Mouse (Mus musculus): Measurements from ENCODE around the gene Dmtf1. TPM values are rescaled to one million over a fixed set of nuclear protein-coding genes. Genes with fewer than 3 reads are reported as not detected.
A peak's percentile ranks its signal among the peaks of the same experiment; 100 is the strongest.

Dmtf1 gene
- polyA plus RNA-seq, 1 experiment from 2014 or later, result 32.9 TPM

DNA sequence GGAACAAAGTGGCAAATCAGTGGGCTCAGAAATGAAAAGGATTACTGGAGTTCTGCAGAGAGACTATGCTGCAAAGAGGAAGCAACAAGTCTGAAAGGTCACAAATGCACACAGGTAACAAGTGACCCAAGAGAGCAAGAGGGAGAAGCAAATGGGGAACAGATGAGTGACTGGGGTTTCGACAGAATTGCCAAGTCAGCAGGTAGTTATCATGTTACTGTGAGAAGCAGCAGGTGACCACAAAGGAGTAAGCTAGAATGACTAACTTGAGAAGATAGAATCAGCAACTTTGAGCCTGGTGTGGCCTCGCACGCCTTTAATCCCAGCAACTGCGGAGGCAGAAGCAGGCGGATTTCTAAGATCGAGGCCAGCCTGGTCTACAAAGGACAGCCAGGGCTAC lies 19.2 kb downstream of the Dmtf1 start:
- no peaks in the 10 kb centered on the region for H3K36me3 ChIP-seq
- H3K4me3 ChIP-seq (replicated peaks), result no peak overlapping the region
- H3K27ac ChIP-seq, result no peak overlapping the region
- no peaks in the 10 kb centered on the region for H3K9me3 ChIP-seq
- ATAC-seq, result no peak
- WGBS, result 90% methylated on average over 6 of the region's 6 CpGs
- H3K4me1 ChIP-seq (replicated peaks), result no peaks in the 10 kb centered on the region
- H3K27me3 ChIP-seq (replicated peaks), result no peaks in the 10 kb centered on the region
- H3K9ac ChIP-seq, result no peak overlapping the region
- H3K4me2 ChIP-seq (replicated peaks), result no peak overlapping the region

DNA sequence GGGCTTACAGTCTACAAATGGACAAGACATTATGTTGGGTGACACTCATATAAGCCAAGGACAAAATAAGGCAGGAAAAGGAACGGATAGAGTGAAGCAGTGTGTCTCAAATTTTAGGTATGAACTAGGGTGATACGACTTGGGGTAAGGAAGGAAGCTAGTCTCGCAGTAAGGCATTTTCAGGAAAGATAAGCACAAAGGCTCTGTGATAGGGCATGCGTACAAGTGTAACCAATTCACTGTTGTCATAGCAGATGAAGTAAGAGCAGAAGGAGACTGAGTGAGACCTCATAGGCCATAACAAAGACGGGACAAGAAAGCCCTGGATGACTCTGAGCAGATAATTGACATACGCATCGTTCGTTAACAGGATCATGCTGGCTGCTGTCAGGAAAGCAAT lies 20.9 kb downstream of the Dmtf1 start:
- Histone ChIP-seq H3K27ac (no peak overlapping the region), H3K4me3 (replicated peaks) (no peak overlapping the region), H3K36me3 (no peaks in the 10 kb centered on the region), H3K9me3 (no peaks in the 10 kb centered on the region), H3K4me1 (replicated peaks) (no peaks in the 10 kb centered on the region), H3K9ac (no peak overlapping the region), H3K4me2 (replicated peaks) (no peak overlapping the region), H3K27me3 (replicated peaks) (no peaks in the 10 kb centered on the region)
- no peak for ATAC-seq
- WGBS, result 91% methylated on average over 8 of the region's 8 CpGs

DNA sequence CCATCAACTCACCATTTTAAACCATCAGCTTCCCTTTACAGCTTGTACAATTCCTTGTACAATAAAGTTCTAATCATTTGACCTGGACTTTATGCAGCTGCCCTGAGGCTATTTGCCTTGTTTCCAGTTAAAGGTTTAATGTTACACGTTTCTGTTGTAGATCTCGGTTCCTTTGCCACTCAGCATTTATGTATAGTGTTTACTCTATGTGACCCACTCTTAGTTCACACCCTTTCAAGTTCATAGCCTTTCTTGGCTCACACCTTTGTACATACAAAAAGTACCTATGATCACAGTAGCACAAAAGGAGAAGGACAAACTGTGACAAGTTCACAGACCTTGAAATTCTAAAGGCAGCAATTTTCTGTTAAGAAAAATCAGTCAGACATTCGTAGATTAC lies 26.0 kb downstream of the Dmtf1 start:
- Histone ChIP-seq H3K9me3 (no peaks in the 10 kb centered on the region), H3K4me3 (replicated peaks) (no peak overlapping the region), H3K4me2 (replicated peaks) (no peak overlapping the region), H3K27me3 (replicated peaks) (no peaks in the 10 kb centered on the region), H3K36me3 (no peaks in the 10 kb centered on the region), H3K4me1 (replicated peaks) (no peaks in the 10 kb centered on the region), H3K9ac (no peak overlapping the region), H3K27ac (no peak overlapping the region)
- no peak for ATAC-seq
- WGBS, result 85% methylated on average over 3 of the region's 3 CpGs

DNA sequence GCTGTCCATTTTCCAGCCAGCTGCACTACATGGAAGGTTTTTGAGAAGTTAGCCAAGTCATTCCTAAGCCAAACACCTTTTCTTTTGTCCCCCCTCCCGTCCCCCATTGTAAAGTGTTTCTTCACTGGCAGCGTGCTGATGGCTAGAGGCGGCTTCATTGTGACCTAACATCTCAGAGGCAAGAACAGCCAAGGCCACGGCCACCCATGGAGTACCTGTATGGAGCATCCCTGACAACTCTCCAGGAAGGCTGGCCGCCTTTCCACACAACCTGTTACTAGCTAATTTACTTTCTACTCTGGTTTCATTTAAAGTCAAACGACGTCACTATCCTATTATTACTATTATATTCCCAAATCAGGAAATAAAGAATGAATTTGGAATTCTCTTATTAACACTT lies 29.8 kb downstream of the Dmtf1 start:
- Histone ChIP-seq H3K4me2 (replicated peaks) (no peak overlapping the region), H3K27me3 (replicated peaks) (no peaks in the 10 kb centered on the region), H3K4me3 (replicated peaks) (no peak overlapping the region), H3K36me3 (peaks cover 9% of the 10 kb centered on the region), H3K4me1 (replicated peaks) (no peaks in the 10 kb centered on the region), H3K9me3 (no peaks in the 10 kb centered on the region), H3K27ac (no peak overlapping the region), H3K9ac (no peak overlapping the region)
- WGBS, result 90% methylated on average over 7 of the region's 7 CpGs
- no peak for ATAC-seq

DNA sequence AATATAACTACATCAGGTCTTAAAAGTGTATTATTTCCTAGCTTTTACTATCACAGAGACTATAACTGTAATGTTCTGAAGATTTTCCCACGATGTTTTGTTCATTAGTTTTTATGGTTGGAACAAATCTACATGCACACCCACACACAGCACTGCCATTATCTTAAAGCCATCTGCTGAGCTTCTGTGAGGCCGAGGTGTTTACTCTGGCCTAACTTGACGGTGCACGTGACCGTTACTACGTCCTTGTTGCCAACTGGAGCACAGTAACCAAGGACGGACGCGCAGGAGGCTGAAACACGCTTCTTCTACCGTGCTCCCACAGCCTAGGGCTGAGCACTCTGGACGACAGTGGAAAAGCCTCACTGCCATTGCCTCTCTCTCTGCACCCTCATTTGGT lies 33.0 kb downstream of the Dmtf1 start:
- Histone ChIP-seq H3K27ac (no peak overlapping the region), H3K9me3 (no peaks in the 10 kb centered on the region), H3K36me3 (peaks cover 14% of the 10 kb centered on the region), H3K4me1 (replicated peaks) (no peaks in the 10 kb centered on the region), H3K9ac (no peak overlapping the region), H3K4me3 (replicated peaks) (no peak overlapping the region), H3K27me3 (replicated peaks) (no peaks in the 10 kb centered on the region), H3K4me2 (replicated peaks) (no peak overlapping the region)
- no peak for ATAC-seq
- 89% methylated on average over 12 of the region's 12 CpGs for WGBS

DNA sequence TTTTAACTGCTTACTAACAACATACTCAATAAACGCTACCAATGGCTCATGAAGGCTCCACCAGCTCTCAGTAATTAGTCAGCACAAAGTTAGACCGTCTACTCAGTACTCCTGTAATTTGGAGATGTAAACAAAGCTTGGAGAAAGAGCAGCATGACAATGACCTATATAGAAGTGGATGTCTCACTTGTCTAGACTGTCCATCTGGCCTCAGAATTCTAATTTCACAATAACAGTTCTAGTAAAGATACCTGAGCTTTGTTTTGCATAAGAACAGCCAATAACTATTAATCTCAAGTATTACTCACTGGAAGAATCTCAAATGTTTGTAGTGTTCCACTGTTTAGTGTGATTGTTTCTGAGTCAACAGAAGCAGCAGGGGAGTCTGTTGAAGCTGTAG lies 37.4 kb downstream of the Dmtf1 start:
- no peak overlapping the region for H3K4me3 ChIP-seq (replicated peaks)
- ATAC-seq, result no peak
- no peak overlapping the region for H3K4me2 ChIP-seq (replicated peaks)
- H3K27me3 ChIP-seq (replicated peaks), result no peaks in the 10 kb centered on the region
- WGBS, result 87% methylated on average over 2 of the region's 2 CpGs
- H3K9ac ChIP-seq, result no peak overlapping the region
- H3K27ac ChIP-seq, result no peak overlapping the region
- H3K9me3 ChIP-seq, result no peaks in the 10 kb centered on the region
- H3K4me1 ChIP-seq (replicated peaks), result no peaks in the 10 kb centered on the region
- H3K36me3 ChIP-seq, result peaks cover 28% of the 10 kb centered on the region

DNA sequence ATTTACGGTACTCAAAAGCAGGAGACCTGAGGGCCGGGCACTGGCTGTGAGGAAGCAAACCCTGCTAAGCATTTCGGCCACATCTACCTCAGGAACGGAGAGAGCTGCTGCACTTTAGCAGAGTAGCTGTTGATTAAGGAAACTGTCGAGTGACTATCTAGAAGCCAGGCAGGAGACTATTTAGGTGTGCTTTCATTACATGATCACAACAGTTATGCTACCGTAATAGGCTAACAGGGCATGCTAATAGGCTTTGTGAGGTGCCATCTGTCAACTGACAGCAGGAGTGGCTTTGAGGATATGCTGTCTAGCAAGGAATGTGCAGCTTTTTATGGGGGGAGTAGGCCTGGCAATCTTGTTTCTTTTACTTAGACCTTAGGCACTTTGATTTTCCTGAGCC lies 47.4 kb downstream of the Dmtf1 start:
- Histone ChIP-seq H3K27ac (no peak overlapping the region), H3K4me2 (replicated peaks) (no peak overlapping the region), H3K36me3 (no peaks in the 10 kb centered on the region), H3K27me3 (replicated peaks) (no peaks in the 10 kb centered on the region), H3K9ac (no peak overlapping the region), H3K4me3 (replicated peaks) (no peak overlapping the region), H3K4me1 (replicated peaks) (no peaks in the 10 kb centered on the region), H3K9me3 (no peaks in the 10 kb centered on the region)
- 39% methylated on average over 6 of the region's 6 CpGs for WGBS
- ATAC-seq, result no peak

DNA sequence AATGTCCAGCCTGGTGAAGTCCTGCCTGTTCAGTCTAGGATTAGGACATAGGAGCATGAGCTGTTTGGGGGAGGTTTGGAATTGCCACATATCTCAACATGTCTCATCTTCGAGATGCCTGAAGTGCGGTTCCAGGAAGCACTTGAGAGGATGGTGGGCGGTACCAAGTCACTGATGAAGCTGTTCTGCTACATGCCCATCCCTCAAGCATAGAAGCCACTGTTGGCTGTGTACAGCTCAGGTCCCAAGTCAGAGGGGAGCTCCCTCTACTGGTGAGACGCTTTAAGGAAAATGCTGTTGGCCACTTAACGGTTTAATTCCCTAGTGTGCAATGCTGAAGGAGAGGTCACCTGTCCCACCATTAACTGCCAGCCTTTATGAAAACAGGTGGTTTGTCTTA lies 49.8 kb downstream of the Dmtf1 start:
- 15% methylated on average over 5 of the region's 5 CpGs for WGBS

DNA sequence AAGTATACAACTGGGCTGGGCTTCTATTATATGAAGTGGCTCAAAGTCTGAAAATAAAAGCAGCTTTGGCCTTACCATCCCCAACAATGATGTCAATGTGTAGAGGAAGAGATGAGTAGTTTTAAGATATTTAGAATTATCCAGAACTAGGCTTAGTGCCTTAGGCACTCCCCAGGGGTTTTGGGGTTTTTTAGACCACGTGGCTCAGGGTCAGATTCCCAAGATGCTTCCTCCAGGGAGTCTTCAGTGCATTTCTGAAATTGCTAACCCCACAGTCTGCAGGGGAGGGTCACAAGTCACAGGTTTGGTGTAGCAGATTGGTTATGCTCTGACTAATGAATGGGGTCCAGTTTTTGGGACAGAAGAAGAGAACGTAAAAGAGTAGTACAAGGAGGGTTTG lies 50.3 kb downstream of the Dmtf1 start:
- Histone ChIP-seq H3K9ac (no peak overlapping the region), H3K9me3 (no peaks in the 10 kb centered on the region), H3K4me3 (replicated peaks) (no peak overlapping the region), H3K27me3 (replicated peaks) (no peaks in the 10 kb centered on the region), H3K4me2 (replicated peaks) (no peak overlapping the region), H3K36me3 (no peaks in the 10 kb centered on the region), H3K27ac (no peak overlapping the region), H3K4me1 (replicated peaks) (no peaks in the 10 kb centered on the region)
- WGBS, result 69% methylated on average over 2 of the region's 2 CpGs
- no peak; the same call in 1 of the 2 replicates for ATAC-seq

More for the DNA sequence above, 49.8 kb downstream of the Dmtf1 start:
- no peaks in the 10 kb centered on the region for H3K27me3 ChIP-seq (replicated peaks)
- no peaks in the 10 kb centered on the region for H3K36me3 ChIP-seq
- no peak overlapping the region for H3K9ac ChIP-seq
- no peak overlapping the region for H3K4me3 ChIP-seq (replicated peaks)
- H3K9me3 ChIP-seq, result no peaks in the 10 kb centered on the region
- peak; percentile 64 for ATAC-seq
- H3K4me2 ChIP-seq (replicated peaks), result no peak overlapping the region
- no peak overlapping the region for H3K27ac ChIP-seq
- no peaks in the 10 kb centered on the region for H3K4me1 ChIP-seq (replicated peaks)

DNA sequence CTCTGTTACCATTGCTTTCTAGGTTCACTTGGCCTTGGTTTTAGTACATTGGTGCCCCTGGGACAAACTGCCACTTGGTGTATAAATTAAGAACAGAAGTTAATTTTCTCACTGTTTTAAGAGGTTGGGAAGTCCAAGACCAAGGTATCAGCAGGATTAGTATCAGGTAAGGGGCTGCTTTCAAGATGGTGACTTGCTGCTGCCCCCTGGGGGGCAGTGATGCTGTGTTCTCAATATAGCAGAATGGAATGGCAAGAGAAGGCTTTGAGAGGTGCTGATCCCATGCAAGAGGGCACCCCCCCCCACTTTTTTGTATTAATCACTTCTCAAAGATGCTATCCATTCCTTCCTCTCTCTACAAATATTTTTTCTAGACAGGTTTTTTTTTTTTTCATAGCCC lies 52.0 kb downstream of the Dmtf1 start:
- no peaks in the 10 kb centered on the region for H3K36me3 ChIP-seq
- H3K27ac ChIP-seq, result no peak overlapping the region
- ATAC-seq, result no peak
- H3K9ac ChIP-seq, result no peak overlapping the region
- no peak overlapping the region for H3K4me2 ChIP-seq (replicated peaks)
- H3K9me3 ChIP-seq, result no peaks in the 10 kb centered on the region
- H3K27me3 ChIP-seq (replicated peaks), result no peaks in the 10 kb centered on the region
- no peaks in the 10 kb centered on the region for H3K4me1 ChIP-seq (replicated peaks)
- H3K4me3 ChIP-seq (replicated peaks), result no peak overlapping the region

DNA sequence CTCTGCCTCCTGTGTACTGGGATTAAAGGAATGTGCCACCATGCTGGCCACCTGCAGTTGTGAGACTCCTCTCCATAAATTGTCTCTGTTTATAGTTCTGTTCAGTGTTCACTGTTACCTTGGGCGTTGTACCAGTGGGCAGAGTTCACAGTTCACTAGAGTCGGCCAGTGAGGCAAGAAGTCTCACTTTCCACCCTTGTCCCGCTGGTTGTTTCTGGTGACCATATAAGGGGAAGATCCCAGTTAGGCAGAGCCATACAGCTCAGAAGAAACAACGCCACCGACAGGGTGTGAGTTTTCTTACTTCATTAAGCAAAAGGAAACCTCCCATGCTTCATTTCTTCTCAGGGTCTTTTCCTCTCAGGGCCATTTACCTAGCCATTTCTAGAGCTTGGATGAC lies 53.1 kb downstream of the Dmtf1 start:
- Histone ChIP-seq H3K4me2 (replicated peaks) (no peak overlapping the region), H3K4me1 (replicated peaks) (no peaks in the 10 kb centered on the region), H3K4me3 (replicated peaks) (no peak overlapping the region), H3K27ac (no peak overlapping the region), H3K9me3 (no peaks in the 10 kb centered on the region), H3K27me3 (replicated peaks) (no peaks in the 10 kb centered on the region), H3K9ac (no peak overlapping the region), H3K36me3 (no peaks in the 10 kb centered on the region)
- WGBS, result 59% methylated on average over 5 of the region's 5 CpGs
- peak; percentile 80 for ATAC-seq

DNA sequence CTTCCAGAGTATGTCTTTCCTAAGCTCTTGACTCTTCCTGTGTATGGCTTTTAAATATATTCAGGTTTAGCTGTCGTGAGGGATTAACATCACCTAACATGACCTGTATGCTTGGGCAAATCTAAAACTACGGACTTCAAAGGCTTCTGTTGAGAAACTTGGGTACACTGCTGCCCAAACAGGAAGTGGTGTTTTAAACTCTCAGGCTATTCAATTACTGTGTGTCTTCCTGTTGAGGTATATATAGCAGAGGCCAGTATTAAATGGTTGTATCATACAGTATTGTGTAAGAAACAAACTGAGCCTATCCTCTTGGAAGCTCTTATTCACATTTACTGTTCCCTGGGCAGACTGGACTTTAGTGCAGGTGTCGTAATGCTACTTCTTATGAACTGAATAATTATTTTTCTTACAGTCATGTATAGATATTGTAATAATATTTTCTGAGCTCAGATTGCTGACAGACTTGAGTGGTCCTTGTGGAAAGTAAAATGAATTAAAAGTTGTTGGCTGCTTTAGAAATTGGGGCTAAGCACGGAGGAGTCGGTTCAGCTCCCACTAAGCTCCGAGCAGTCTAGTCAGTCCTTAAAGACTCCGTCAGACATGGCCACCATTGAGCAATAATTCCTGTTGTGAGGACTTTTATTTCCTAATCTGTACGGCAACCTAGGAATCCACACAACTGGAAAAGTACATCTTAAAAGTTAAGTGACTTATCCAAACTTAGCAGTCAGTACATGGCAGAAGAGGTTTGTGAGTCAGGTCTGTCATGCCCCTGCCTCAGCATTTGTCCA lies 54.1 kb downstream of the Dmtf1 start:
- 76% methylated on average over 8 of the region's 8 CpGs for WGBS
- no peak overlapping the region for H3K27ac ChIP-seq
- H3K36me3 ChIP-seq, result no peaks in the 10 kb centered on the region
- H3K4me1 ChIP-seq (replicated peaks), result no peaks in the 10 kb centered on the region
- H3K9ac ChIP-seq, result no peak overlapping the region
- no peaks in the 10 kb centered on the region for H3K9me3 ChIP-seq
- no peak overlapping the region for H3K4me2 ChIP-seq (replicated peaks)
- H3K27me3 ChIP-seq (replicated peaks), result no peaks in the 10 kb centered on the region
- ATAC-seq, result no peak
- H3K4me3 ChIP-seq (replicated peaks), result no peak overlapping the region

DNA sequence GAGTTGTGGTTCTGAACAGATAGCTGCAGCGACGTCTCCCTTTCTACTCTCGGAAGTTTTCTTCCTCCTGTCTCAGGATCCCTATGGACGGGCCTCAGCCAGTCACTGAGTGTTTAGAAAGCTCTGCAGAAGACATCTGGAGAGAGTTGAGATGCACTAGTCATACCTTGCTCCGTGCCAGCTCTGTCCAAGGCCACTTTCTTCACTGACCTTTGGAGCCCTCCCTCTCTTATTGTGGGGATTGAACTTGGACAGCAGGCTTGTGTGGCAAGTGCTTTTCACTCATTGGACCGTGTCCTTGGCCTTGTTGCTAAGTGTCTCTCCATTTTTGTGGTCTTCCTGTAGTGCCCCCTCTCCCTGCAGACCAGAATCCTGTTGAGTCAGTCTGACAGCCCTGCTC lies 54.8 kb downstream of the Dmtf1 start:
- 79% methylated on average over 6 of the region's 6 CpGs for WGBS
- no peak for ATAC-seq
- no peaks in the 10 kb centered on the region for H3K4me1 ChIP-seq (replicated peaks)
- no peak overlapping the region for H3K4me2 ChIP-seq (replicated peaks)
- no peak overlapping the region for H3K4me3 ChIP-seq (replicated peaks)
- no peaks in the 10 kb centered on the region for H3K27me3 ChIP-seq (replicated peaks)
- H3K27ac ChIP-seq, result no peak overlapping the region
- no peak overlapping the region for H3K9ac ChIP-seq
- no peaks in the 10 kb centered on the region for H3K9me3 ChIP-seq
- no peaks in the 10 kb centered on the region for H3K36me3 ChIP-seq
